Mouse (Mus musculus) olfactory bulb, adult 2 months (tissue): ENCODE results near the gene Des.

Experiments used
- CTCF ChIP-seq: fragments of 200-500 bp; IDR thresholded peaks from 2 replicates; pipeline ENCODE4 v1.5.1; 2012; ENCODE audit warnings: low read depth, mild to moderate bottlenecking, low read length, moderate library complexity; ENCODE audit not compliant: insufficient read depth
- POLR2A ChIP-seq: fragments of 200-500 bp; IDR thresholded peaks from 2 replicates; pipeline ENCODE4 v1.6.1; 2012; ENCODE audit warnings: mild to moderate bottlenecking, low read depth, low read length, moderate library complexity; ENCODE audit not compliant: insufficient read depth

GRCm38 (mm10) chr1:75393139-75393538 is 33.0 kb downstream of the Des start:
- TF ChIP-seq CTCF (no peak), POLR2A (no peak)
